Mouse (Mus musculus) cerebellum, adult 9-11 months (tissue): ENCODE measurements around the gene Sestd1.

Experiments
- DNase-seq: peaks from one replicate; pipeline ENCODE4 v3.0.0; 2022

Gene Sestd1

DNA sequence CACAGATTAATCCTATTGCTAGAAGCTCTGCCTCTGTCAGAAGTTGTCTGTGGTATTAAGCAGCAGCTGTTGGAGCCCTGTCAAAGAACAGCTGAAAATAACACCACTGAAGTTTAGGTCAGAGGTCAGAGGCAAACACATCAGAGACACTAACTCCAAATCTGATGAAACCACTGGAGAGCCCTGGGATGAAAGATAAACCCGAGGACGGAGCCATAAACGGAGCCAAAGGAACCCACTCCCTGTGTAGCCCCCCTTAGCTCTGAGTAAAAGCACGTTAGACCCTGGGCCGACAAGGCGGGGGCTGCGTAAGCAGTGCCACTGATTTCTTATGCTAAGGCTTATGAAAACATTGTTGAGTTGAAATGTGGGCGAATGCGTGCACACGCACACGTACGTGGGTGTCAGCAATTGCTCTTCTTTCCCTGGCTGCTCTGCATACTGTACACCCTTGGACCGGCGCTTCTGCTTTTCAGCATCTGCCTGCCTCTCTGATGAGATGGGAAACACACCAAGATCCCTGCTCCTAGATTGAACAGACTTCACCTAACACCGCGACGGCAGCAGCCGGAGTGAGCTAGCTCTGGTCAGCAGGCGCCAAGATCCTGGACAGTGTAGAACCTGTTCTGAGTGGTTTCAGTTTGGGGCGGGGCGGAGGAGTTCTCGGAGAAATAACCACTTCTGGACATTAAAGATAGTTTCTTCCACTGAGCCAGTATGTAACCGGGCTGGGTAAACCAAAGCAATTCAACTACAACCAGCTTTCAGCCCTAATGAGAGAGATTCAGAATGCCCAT, 108.8 kb downstream of the Sestd1 start:
- DNase-seq = no peak

DNA sequence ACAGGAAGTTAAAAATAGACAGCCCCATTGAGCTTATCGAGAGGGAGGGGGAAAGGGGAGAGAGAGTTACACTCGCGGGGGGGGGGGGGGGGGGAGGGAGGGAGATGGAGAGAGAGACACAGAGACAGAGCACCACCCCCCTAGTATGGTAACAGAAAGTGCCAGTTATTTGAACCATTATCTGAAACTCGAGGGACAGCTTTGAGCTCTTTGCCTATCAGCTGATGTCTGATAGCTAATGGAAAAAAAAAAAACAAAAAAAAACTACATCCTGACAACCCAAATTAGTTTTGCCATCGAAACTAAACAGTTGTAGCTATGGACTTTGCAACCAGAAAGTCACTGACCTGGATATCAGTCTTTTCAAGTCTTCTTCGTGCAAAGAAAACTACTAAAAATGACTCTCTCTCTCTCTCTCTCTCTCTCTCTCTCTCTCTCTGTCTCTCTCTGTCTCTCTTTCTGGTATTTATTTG, 109.7 kb downstream of the Sestd1 start, which contains the start of gene Ccdc141:
TSS of gene Ccdc141 (minus strand) at position 4 of the 473 bp plus-strand sequence.
- DNase-seq = no peak

- no peak for DNase-seq
Observed at GRCm38 (mm10) chr2:77169916-77170632, 110.3 kb downstream of the Sestd1 start.

DNA sequence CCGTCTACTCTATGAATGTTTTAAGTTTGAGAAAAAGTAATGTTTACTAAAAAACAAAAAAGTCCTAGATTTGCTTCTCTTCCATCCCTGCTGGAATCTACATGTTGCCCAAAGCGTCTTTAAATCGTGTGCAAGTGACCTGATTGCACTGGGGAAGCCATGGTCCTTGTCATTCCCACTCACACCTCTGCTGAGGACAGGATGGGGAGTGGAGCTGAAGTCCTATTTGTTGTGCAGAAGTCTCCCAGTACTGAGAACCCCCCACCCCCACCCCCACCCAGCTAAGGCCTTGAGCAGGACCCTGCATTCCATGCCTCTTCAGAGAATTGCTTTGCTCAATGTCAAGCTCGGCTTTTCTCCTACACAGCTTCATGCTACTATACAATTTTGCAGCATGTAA, 111.2 kb downstream of the Sestd1 start:
- no peak for DNase-seq

GRCm38 (mm10) chr2:77168781-77169180, 111.6 kb downstream of the Sestd1 start:
- DNase-seq = no peak

GRCm38 (mm10) chr2:77168081-77168685, 112.2 kb downstream of the Sestd1 start:
- DNase-seq = no peak

DNA sequence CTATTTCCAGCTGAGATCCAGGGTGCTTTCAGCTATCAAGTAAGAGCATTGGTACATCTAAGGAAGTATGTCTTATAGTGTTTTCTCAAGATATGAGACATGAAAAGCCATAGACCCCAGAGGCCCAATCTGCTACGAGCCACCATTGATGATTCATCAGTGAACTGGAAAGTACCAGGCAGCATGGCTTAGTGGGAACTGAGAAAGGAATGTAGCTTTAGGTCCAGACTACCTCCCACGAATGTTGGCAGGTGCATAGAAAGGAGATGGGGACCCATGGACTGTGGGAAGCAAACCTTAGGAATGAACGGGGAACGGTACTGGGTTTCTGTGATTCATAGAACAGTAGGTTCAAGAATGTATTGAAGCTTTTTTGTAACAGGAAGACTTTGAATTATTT, 114.0 kb downstream of the Sestd1 start:
- DNase-seq = no peak

DNA sequence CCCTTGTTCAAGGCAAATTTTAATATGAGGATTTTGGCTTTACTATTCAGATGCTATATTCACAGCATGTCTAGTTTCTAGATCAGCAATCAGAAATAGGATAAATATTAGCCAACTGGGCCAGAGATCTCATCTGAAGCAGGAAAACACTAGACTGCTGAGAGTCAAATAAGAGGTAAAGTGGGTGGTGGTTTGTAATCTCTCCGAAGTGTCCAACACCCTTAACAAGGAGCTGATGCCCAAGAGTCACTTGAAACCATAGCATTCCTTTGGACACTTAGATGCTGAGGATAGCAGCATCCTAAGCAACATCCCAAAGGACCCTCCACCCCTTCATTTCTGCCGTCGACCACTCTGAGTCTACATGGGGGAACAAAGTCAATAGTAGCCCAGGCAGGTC, 115.7 kb downstream of the Sestd1 start:
- no peak for DNase-seq

- DNase-seq = no peak
Observed at GRCm38 (mm10) chr2:77163381-77163780, 117.0 kb downstream of the Sestd1 start.

- DNase-seq = no peak
Observed at GRCm38 (mm10) chr2:77162135-77162534, 118.3 kb downstream of the Sestd1 start.

GRCm38 (mm10) chr2:77157546-77157945, 122.8 kb downstream of the Sestd1 start:
- no peak for DNase-seq

DNA sequence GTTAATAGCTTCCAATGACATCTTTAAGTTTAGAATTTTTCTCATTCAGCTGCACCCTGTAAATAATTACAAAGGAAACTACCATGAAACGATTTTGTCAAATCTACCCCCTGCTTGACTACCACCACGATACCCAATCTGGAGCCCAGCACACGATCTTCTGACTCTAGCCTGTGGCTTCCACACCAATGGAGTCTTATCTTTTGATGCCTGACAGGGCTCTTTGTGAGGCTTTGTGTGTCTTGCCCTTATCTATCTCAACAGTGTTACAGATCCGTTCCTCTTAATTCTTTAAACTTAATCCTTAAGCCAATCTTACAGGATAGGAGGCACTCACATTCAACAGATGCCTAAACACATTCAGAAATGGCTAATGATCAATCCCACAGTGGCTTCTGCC, 126.3 kb downstream of the Sestd1 start:
- DNase-seq = no peak

DNA sequence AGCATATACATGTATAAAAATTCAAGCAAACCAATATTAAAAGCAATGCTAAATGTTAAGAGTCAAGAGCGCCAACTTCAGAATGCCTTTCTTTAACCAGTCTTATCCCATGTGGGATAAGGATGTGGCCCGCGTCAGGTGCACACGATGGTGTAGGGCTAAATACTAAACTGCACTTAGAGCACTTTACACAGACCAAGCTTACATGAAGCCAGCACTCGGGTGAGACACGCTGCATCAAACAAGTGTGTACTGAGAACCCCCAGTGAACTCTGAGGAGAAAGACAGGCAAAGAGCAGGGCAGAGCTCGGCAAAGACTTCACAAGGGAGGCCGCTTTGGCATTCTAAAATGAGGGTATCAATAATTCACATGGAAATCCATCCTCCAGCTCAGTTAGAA, 129.1 kb downstream of the Sestd1 start:
- DNase-seq = no peak

DNA sequence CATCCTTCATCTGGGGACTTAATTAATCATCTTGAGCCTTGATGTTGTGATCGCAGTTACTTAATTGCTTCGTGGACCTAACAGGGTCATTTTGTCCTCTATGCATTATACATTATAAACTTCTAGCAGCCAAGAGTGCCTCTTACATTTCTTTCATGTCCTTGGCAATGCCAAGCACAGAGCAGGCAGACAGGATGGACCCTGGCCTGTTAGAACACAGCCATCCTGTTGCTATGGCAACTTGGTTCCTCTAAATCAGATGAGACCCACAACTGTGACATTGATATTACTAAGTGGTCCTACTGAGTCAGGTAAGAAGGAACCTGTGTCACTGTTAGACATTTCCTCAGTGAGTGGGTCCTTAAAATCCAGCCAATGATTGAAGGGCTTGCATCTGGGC, 130.8 kb downstream of the Sestd1 start:
- no peak for DNase-seq

DNA sequence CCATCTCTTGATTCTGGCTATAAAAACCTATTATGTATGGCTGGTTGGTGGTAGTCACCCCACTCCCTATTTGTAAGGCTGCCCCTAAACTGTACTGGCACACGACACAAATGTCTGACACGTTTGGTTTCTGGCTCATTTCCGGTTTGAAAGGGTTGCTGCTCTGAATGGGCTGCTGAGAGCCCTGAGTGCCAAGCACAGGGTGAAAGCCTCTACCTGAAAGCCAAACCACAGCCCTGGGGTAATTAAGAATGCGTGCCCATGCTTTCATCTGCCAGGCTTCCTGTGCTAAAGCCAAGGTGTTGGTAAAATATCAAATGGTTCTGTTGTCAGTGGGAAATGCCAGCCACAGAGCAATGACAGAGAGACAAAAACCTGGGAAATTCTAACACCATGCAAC, 132.2 kb downstream of the Sestd1 start:
- no peak for DNase-seq

- no peak for DNase-seq
Observed at GRCm38 (mm10) chr2:77146968-77147367, 133.4 kb downstream of the Sestd1 start.

DNA sequence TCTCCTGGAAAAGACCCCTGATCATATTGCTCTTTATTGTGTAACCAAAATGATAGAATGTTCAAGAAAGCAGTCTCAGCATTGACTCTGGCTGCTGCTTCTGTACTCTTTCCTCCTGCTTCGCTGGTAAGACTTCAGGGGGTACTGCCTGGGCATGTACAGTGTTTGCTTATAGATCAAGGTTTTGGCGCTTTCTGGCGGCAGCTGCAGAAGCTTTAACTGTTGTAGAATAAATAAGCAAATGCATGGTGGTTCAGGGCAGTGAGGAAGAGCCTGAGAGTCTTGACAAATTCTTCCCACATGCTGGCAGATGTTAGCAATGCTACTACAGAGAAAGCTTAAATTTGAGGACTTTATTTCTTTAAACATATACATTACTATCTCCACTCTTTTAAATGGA, 134.1 kb downstream of the Sestd1 start:
- DNase-seq = no peak

- DNase-seq = no peak
Observed at GRCm38 (mm10) chr2:77143536-77143935, 136.9 kb downstream of the Sestd1 start.

DNA sequence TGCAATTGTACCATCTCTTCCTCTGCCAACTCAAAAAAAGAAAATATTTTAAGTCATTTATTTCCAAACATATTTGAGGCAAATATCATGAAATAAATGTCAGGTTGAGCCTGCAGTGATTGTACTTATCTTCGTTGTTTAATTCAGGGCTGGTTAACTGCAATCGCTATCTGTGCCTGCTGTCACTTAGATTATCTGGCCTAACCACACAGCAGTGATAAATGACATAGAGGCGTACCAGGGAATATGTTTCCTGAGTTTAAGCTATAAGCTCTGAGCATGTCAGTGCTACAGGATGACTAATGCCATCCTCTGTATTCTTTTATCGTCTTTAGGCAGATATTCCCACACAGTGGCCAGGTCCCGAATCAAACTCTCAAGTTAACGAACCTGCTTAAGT, 141.5 kb downstream of the Sestd1 start:
- DNase-seq = no peak

- DNase-seq = no peak
Observed at GRCm38 (mm10) chr2:77134906-77135305, 145.5 kb downstream of the Sestd1 start.

DNA sequence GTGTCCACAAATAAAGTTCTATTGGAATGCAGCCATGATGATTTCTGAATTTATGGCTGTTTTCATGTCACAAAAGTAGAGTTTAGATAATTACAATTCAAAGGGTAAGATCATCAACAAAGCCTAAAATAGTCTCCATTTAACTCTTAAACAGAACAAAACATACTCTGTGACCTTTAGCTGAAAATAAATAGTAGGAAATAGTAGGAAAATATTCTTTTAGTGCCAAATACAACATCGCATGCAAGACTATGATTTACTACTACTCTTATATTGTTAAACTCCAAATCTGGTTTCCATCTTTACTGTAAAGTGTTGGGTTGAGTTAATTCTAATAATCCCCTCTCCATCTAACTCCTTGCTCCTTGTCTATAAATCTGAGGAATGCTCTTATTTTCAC, 147.0 kb downstream of the Sestd1 start:
- DNase-seq = no peak
